9 mouse cellular contexts compared by ENCODE assay signal in genomic region chr7:142516221-142516978, GRCm38 (mm10). TPM values are rescaled to one million over a fixed set of nuclear protein-coding genes. Genes with fewer than 3 reads are reported as not detected.
DNase-seq lines count a peak whose midpoint lies in the region; ATAC-seq and TF ChIP-seq lines count a peak whose summit lies in the region.
"Had no signal": no experiment of that assay in that cellular context is flagged by ENCODE, and none has a peak within 500 bp of the region (broad histone marks: within the 10 kb centered on the region; RNA-seq: fewer than 3 reads in every experiment).

No protein-coding gene starts in this region.

- H3K9me3 ChIP-seq in heart, embryonic 13.5 days: no peaks in the 10 kb centered on the region
- no peaks in the 10 kb centered on the region for H3K9me3 ChIP-seq in embryonic facial prominence, embryonic 11.5 days (replicated peaks; ENCODE audit: control insufficient read depth, low read length)
- H3K9me3 ChIP-seq in hindbrain, embryonic 13.5 days: no peaks in the 10 kb centered on the region
- H3K9me3 ChIP-seq in midbrain, embryonic 12.5 days: no peaks in the 10 kb centered on the region

- no peaks in the 10 kb centered on the region for H3K27me3 ChIP-seq in heart, embryonic 13.5 days (replicated peaks)
- H3K27me3 ChIP-seq in embryonic facial prominence, embryonic 11.5 days (ENCODE audit: control insufficient read depth, insufficient read depth, low read length): no peaks in the 10 kb centered on the region
- H3K27me3 ChIP-seq in hindbrain, embryonic 13.5 days: no peaks in the 10 kb centered on the region; the same call in 1 of the 2 replicates
- H3K27me3 ChIP-seq in midbrain, embryonic 12.5 days: no peaks in the 10 kb centered on the region
- no peaks in the 10 kb centered on the region for H3K27me3 ChIP-seq in thymus, adult 2 months (ENCODE audit: control insufficient read depth, insufficient read depth, low read length)
- no peaks in the 10 kb centered on the region for H3K27me3 ChIP-seq in cerebellum, adult 2 months (ENCODE audit: control insufficient read depth, insufficient read depth, low read length)

- H3K4me2 ChIP-seq in heart, embryonic 13.5 days: peak overlapping the region; percentile 46
- peak overlapping the region; percentile 23; the same call in 1 of the 2 replicates for H3K4me2 ChIP-seq in embryonic facial prominence, embryonic 11.5 days (ENCODE audit: low read depth, low read length)
- H3K4me2 ChIP-seq in hindbrain, embryonic 13.5 days: peak overlapping the region; percentile 26; the same call in 1 of the 2 replicates
- peak overlapping the region; percentile 32 for H3K4me2 ChIP-seq in midbrain, embryonic 12.5 days (replicated peaks)

- H3K9ac ChIP-seq in heart, embryonic 13.5 days: peak overlapping the region; percentile 72
- H3K9ac ChIP-seq in embryonic facial prominence, embryonic 11.5 days (replicated peaks; ENCODE audit: low read length): peak overlapping the region; percentile 53
- H3K9ac ChIP-seq in hindbrain, embryonic 13.5 days: peak overlapping the region; percentile 55
- H3K9ac ChIP-seq in midbrain, embryonic 12.5 days (replicated peaks): no peak overlapping the region

- no peak for TF ChIP-seq POLR2A in thymus, adult 2 months (IDR thresholded peaks at IDR 0.05; ENCODE audit: control insufficient read depth, extremely low read depth, insufficient read depth, low read length, poor library complexity)
- TF ChIP-seq POLR2A in cerebellum, adult 2 months (IDR thresholded peaks at IDR 0.05; ENCODE audit: borderline replicate concordance, insufficient read depth, low read length): no peak

- 42% methylated on average over 21 of the region's 21 CpGs for WGBS in heart, embryonic 13.5 days
- WGBS in embryonic facial prominence, embryonic 11.5 days: 38% methylated on average over 21 of the region's 21 CpGs
- WGBS in hindbrain, embryonic 13.5 days: 44% methylated on average over 21 of the region's 21 CpGs
- WGBS in midbrain, embryonic 12.5 days: 52% methylated on average over 21 of the region's 21 CpGs
- 59% methylated on average over 21 of the region's 21 CpGs for WGBS in thymus, adult 2 months
- WGBS in cerebellum, adult 2 months: 47% methylated on average over 21 of the region's 21 CpGs

- H3K4me3 ChIP-seq in heart, embryonic 13.5 days: no peak overlapping the region
- H3K4me3 ChIP-seq in embryonic facial prominence, embryonic 11.5 days (ENCODE audit: low read depth, low read length): 0 out of 2 replicates have a peak overlapping the region, but pooled peaks have one; percentile 1
- no peak overlapping the region for H3K4me3 ChIP-seq in hindbrain, embryonic 13.5 days
- H3K4me3 ChIP-seq in midbrain, embryonic 12.5 days: no peak overlapping the region
- no peak overlapping the region for H3K4me3 ChIP-seq in thymus, adult 2 months (ENCODE audit: control insufficient read depth, insufficient read depth, low read length)
- H3K4me3 ChIP-seq in cerebellum, adult 2 months (replicated peaks; ENCODE audit: insufficient read depth, low read depth, low read length): no peak overlapping the region

- no peak for TF ChIP-seq CTCF in thymus, adult 2 months (IDR thresholded peaks at IDR 0.05; ENCODE audit: borderline replicate concordance, control insufficient read depth, extremely low read depth, insufficient read depth, low read length, poor library complexity)
- no peak for TF ChIP-seq CTCF in cerebellum, adult 2 months (IDR thresholded peaks at IDR 0.05; ENCODE audit: borderline replicate concordance, insufficient read depth, low read depth, low read length)

- H3K36me3 ChIP-seq in heart, embryonic 13.5 days: no peaks in the 10 kb centered on the region
- no peaks in the 10 kb centered on the region for H3K36me3 ChIP-seq in embryonic facial prominence, embryonic 11.5 days (replicated peaks; ENCODE audit: control insufficient read depth, insufficient read depth, low read depth, low read length)
- no peaks in the 10 kb centered on the region for H3K36me3 ChIP-seq in hindbrain, embryonic 13.5 days
- no peaks in the 10 kb centered on the region for H3K36me3 ChIP-seq in midbrain, embryonic 12.5 days
- H3K36me3 ChIP-seq in thymus, adult 2 months (ENCODE audit: control insufficient read depth, insufficient read depth, low read length): no peaks in the 10 kb centered on the region

- ATAC-seq in heart, embryonic 13.5 days (ENCODE audit: extremely low read depth, insufficient number of reproducible peaks, low FRiP score, low TSS enrichment): peak; percentile 24; the same call in 1 of the 2 replicates
- peak; percentile 68 for ATAC-seq in embryonic facial prominence, embryonic 11.5 days (replicated peaks; ENCODE audit: insufficient number of reproducible peaks, low FRiP score, low TSS enrichment, low read depth)
- peak; percentile 66; the same call in 1 of the 2 replicates for ATAC-seq in hindbrain, embryonic 13.5 days (ENCODE audit: low FRiP score)
- ATAC-seq in midbrain, embryonic 12.5 days (ENCODE audit: low FRiP score, low read depth): 0 out of 2 replicates have a peak, but pooled peaks have one; percentile 41

- H3K4me1 ChIP-seq in heart, embryonic 13.5 days: peaks cover 41% of the 10 kb centered on the region
- peaks cover 13% of the 10 kb centered on the region for H3K4me1 ChIP-seq in embryonic facial prominence, embryonic 11.5 days (ENCODE audit: control insufficient read depth, insufficient read depth, low read length)
- peaks cover 17% of the 10 kb centered on the region for H3K4me1 ChIP-seq in hindbrain, embryonic 13.5 days (replicated peaks)
- H3K4me1 ChIP-seq in midbrain, embryonic 12.5 days: peaks cover 13% of the 10 kb centered on the region
- no peaks in the 10 kb centered on the region for H3K4me1 ChIP-seq in thymus, adult 2 months (replicated peaks; ENCODE audit: control insufficient read depth, insufficient read depth, low read length)
- H3K4me1 ChIP-seq in cerebellum, adult 2 months (ENCODE audit: control insufficient read depth, insufficient read depth, low read length): no peaks in the 10 kb centered on the region

- H3K27ac ChIP-seq in heart, embryonic 13.5 days (replicated peaks): peak overlapping the region; percentile 86
- peak overlapping the region; percentile 84 for H3K27ac ChIP-seq in embryonic facial prominence, embryonic 11.5 days (replicated peaks; ENCODE audit: low read depth, low read length)
- H3K27ac ChIP-seq in hindbrain, embryonic 13.5 days: peak overlapping the region; percentile 65; the same call in 1 of the 2 replicates
- peak overlapping the region; percentile 2; the same call in 1 of the 2 replicates for H3K27ac ChIP-seq in midbrain, embryonic 12.5 days (replicated peaks)
- H3K27ac ChIP-seq in thymus, adult 2 months (ENCODE audit: control insufficient read depth, insufficient read depth, low read length): no peak overlapping the region
- no peak overlapping the region for H3K27ac ChIP-seq in cerebellum, adult 2 months (ENCODE audit: insufficient read depth, low read length)

- DNase-seq in heart, adult 11 months: no peak
- peak; percentile 72 for DNase-seq in embryonic facial prominence, embryonic 11.5 days (ENCODE audit: low spot score)
- no peak for DNase-seq in thymus, adult 2 months
- DNase-seq in cerebellum, adult 2 months: no peak
- no peak for DNase-seq in layer of hippocampus, adult 8-10 months (ENCODE audit: low spot score in 2 of 2)
- DNase-seq: adrenal gland, adult 2 months had no signal

RNA-seq across cellular contexts. Expression of gene Mrpl23, which starts 16.1 kb away (rescaled TPM):
- polyA plus RNA-seq in heart, embryonic 13.5 days (2015; fragmentation: Nextera tagmentation; extraction: Ambion mirVana): 15.6 and 17.7 TPM in 2 replicates
- polyA plus RNA-seq in embryonic facial prominence, embryonic 11.5 days (2014; fragmentation: Nextera tagmentation; extraction: Ambion mirVana): 16.4 and 17.2 TPM in 2 replicates
- 16.9 and 19.5 TPM in 2 replicates for polyA plus RNA-seq in hindbrain, embryonic 13.5 days (2015; fragmentation: Nextera tagmentation; extraction: Ambion mirVana)
- 10.3 and 15.0 TPM in 2 replicates for polyA plus RNA-seq in midbrain, embryonic 12.5 days (2016; fragmentation: Nextera tagmentation; extraction: Ambion mirVana)
- polyA plus RNA-seq in thymus, adult 2 months (2012; rRNA removed): 16.7 and 21.3 TPM in 2 replicates
- 81.9 and 87.2 TPM in 2 replicates for polyA plus RNA-seq in cerebellum, adult 2 months (2012; rRNA removed)
- total RNA-seq in layer of hippocampus, adult 8-10 months (2022): 1 to 10 TPM; 4.8 to 6.8 (median 5.7) TPM

RNA-seq across cellular contexts. Expression of gene Tnnt3, which starts 17.8 kb away (rescaled TPM):
- polyA plus RNA-seq in heart, embryonic 13.5 days (2015; fragmentation: Nextera tagmentation; extraction: Ambion mirVana): 4.0 and 5.4 TPM in 2 replicates
- polyA plus RNA-seq in embryonic facial prominence, embryonic 11.5 days (2014; fragmentation: Nextera tagmentation; extraction: Ambion mirVana): 1.5 and 2.8 TPM in 2 replicates
- polyA plus RNA-seq in hindbrain, embryonic 13.5 days (2015; fragmentation: Nextera tagmentation; extraction: Ambion mirVana): 1.1 and 2.5 TPM in 2 replicates
- 1.0 and 1.1 TPM in 2 replicates for polyA plus RNA-seq in midbrain, embryonic 12.5 days (2016; fragmentation: Nextera tagmentation; extraction: Ambion mirVana)
- polyA plus RNA-seq in thymus, adult 2 months (2012; rRNA removed): 1.1 and 2.2 TPM in 2 replicates
- polyA plus RNA-seq in cerebellum, adult 2 months (2012; rRNA removed): 0.39 and 0.65 TPM in 2 replicates
- total RNA-seq in layer of hippocampus, adult 8-10 months (2022): 1 to 10 TPM in 2 of 4 experiments, not detected in 2; 1.2 to 3.8 TPM
- total RNA-seq: adrenal gland, adult 2 months had no signal
- polyA plus RNA-seq: adrenal gland, adult 2 months had no signal

RNA-seq across cellular contexts. Expression of gene Lsp1, which starts 55.8 kb away (rescaled TPM):
- polyA plus RNA-seq in heart, embryonic 13.5 days (2015; fragmentation: Nextera tagmentation; extraction: Ambion mirVana): 51.0 and 54.6 TPM in 2 replicates
- 23.3 and 23.7 TPM in 2 replicates for polyA plus RNA-seq in embryonic facial prominence, embryonic 11.5 days (2014; fragmentation: Nextera tagmentation; extraction: Ambion mirVana)
- 5.1 and 6.8 TPM in 2 replicates for polyA plus RNA-seq in hindbrain, embryonic 13.5 days (2015; fragmentation: Nextera tagmentation; extraction: Ambion mirVana)
- polyA plus RNA-seq in midbrain, embryonic 12.5 days (2016; fragmentation: Nextera tagmentation; extraction: Ambion mirVana): 9.8 and 11.1 TPM in 2 replicates
- polyA plus RNA-seq in thymus, adult 2 months (2012; rRNA removed): 507 and 626 TPM in 2 replicates
- polyA plus RNA-seq in cerebellum, adult 2 months (2012; rRNA removed): 4.2 and 5.9 TPM in 2 replicates
- total RNA-seq in layer of hippocampus, adult 8-10 months (2022): 10 to 100 TPM in 2 of 4 experiments, 1 to 10 TPM in 2; 2.2 to 18.3 (median 8.4) TPM

Comparison
In these comparisons a context has a peak if more than half of its experiments do, and no peak if none do; other contexts are left out.
1. H3K27ac ChIP-seq: peak in heart, embryonic 13.5 days (single experiment), embryonic facial prominence, embryonic 11.5 days (single experiment), hindbrain, embryonic 13.5 days (single experiment) and midbrain, embryonic 12.5 days (single experiment); none in thymus, adult 2 months (single experiment) and cerebellum, adult 2 months (single experiment).
2. Peak in every context shown above with its lines, with median percentiles within 50 percentile points of each other: ATAC-seq and H3K4me2 ChIP-seq.